Mouse (Mus musculus) retina, postnatal 1 day (tissue): ENCODE results near the gene Fmo1.
"Not testable (repeated sequence)": the region's sequence is repeated elsewhere in the genome, so short reads cannot be mapped to it uniquely, and the experiment has no call there.

ENCODE experiments used
- DNase-seq: peaks from one replicate; pipeline ENCODE4 v3.0.0-alpha.2; 2012

Gene Fmo1

DNA sequence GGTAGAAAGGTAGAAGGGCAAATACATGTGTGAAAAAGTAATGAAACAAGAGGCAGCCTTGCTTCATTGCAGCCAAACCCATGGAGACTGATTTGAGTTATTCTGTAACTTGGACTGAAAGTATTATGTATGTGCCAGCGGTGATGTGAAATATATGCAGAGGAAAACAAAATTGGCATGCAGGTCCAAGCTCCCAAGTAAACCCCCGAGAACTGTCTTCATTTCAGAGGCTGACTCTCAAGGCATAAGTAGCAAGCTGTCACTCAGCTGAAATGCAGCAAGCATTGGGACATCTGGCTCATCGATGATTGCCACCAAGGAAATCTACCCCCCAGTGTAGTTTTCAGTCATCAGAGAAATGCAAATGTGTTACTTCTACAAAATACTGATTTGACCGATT, 81.2 kb downstream of the Fmo1 start:
- no peak for DNase-seq

- peak; percentile 50 for DNase-seq
Measured at GRCm38 (mm10) chr1:162783669-162784248, 82.7 kb downstream of the Fmo1 start.

DNA sequence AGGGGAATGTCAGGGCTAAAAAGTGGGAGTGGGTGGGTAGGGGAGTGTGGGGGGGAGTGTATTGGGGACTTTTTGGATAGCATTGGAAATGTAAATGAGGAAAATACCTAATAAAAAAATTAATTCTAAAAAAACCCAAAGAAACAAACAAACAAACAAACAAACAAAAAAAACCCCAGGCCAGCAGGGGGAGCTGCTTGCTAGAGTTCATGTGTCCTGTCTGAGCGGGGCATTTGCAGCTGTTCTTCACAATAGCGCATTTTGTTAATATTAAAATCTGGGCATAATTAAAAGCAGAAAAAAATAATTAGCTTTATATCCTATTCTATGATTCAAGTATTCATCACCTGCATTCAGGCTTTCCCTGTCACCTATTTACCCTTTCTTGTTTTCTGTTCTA, 85.4 kb downstream of the Fmo1 start:
- not testable (repeated sequence) for DNase-seq
